Mouse (Mus musculus) cerebellum, adult 2 months (tissue): Measurements from ENCODE around the gene Ube3b. TPM values are rescaled to one million over a fixed set of nuclear protein-coding genes. Genes with fewer than 3 reads are reported as not detected.

Source experiments
- DNase-seq, 2 experiments: peaks; one replicate each; pipeline ENCODE4 v3.0.0; 2021
- H3K27ac ChIP-seq: fragments of 200-500 bp; 2 replicates; pipeline ENCODE4 v1.5.1; 2012; ENCODE audit warnings: low read length, control low read depth, inconsistent platforms; ENCODE audit not compliant: insufficient read depth
- H3K27me3 ChIP-seq: fragments of 200-500 bp; 2 replicates; pipeline ENCODE4 v1.6.1; 2012; ENCODE audit warnings: inconsistent platforms, mild to moderate bottlenecking, low read length, moderate library complexity; ENCODE audit not compliant: control insufficient read depth, insufficient read depth
- H3K4me1 ChIP-seq: fragments of 200-500 bp; 2 replicates; pipeline ENCODE4 v1.6.1; 2011; ENCODE audit warnings: low read length; ENCODE audit not compliant: control insufficient read depth, insufficient read depth
- H3K4me3 ChIP-seq: fragments of 200-500 bp; replicated peaks from 2 replicates; pipeline ENCODE3; 2011; ENCODE audit warnings: mild to moderate bottlenecking, low read depth, low read length, control low read depth; ENCODE audit not compliant: insufficient read depth
- CTCF ChIP-seq: fragments of 200-500 bp; IDR thresholded peaks from 2 replicates; pipeline ENCODE4 v1.5.1; 2011; ENCODE audit warnings: low read depth, mild to moderate bottlenecking, control low read depth, low read length, moderate library complexity, borderline replicate concordance; ENCODE audit not compliant: insufficient read depth
- POLR2A ChIP-seq: fragments of 200-500 bp; IDR thresholded peaks from 2 replicates; pipeline ENCODE4 v1.6.1; 2011; ENCODE audit warnings: low read length, control low read depth, borderline replicate concordance; ENCODE audit not compliant: insufficient read depth
- WGBS: fragments of 180-500 bp; shearing (Covaris S2); methylation state at CpG from one replicate; pipeline ENCODE4 v1.1.7; 2018; 5-methylcytosine and 5-hydroxymethylcytosine counted together
- polyA plus RNA-seq: library from polyadenylated mRNA; depleted of rRNA; stranded (reverse); fragments of >200 nt; gene quantifications from 2 replicates; pipeline ENCODE4 v1.2.3, GENCODE M21; 2012; rRNA removed

Ube3b gene
- 62.9 and 63.9 TPM in 2 replicates for polyA plus RNA-seq

DNA sequence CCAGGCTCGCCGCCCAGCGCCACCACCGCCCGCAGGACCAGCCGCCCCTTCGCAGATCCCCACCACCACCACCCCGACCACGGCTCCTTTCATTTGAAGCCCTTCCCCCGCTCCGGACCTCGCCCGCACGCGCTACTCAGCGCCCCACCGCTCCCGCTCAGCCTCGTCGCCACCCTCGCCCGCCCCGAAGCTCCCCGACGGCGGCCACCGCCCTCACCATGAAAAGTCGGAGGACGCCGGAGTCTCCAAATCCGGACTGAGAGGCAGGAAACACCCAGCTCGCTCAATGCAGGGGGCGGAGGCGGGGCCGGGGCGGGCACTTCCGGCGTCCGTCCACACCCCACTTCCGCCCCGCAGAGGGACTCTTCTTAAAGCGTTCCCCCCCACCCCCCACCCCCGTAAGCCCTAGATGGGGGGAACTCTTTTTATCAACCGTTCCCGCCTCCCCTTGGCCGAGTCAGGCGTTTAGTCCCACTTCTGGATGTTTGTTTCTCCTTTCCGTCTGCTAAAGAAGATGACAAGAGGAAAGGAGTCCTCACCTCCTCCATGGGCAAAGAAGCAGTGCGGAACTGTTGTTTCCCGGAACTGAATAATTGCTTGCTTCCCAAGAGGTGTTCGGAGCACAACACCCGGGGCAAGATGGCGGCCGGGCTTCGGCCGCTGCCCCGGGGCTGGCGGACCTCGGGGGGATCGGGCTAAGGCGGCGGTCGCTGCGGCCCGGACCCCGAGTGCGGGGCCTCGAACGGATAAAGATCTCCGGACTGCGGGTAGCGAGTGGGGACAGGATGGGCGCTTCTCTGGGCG, at the start of gene Ube3b, which contains the start of gene Kctd10:
Gene Ube3b (plus strand): TSS at position 399 of the 804 bp plus-strand sequence.
Gene Kctd10 (minus strand): TSS at position 300 of the 804 bp plus-strand sequence.
- H3K4me1 ChIP-seq: peaks cover 5% of the 10 kb centered on the region; the same call in 1 of the 2 replicates
- under 1% methylated on average over 74 of the region's 74 CpGs for WGBS
- DNase-seq: peak; percentile 82 to 88

DNA sequence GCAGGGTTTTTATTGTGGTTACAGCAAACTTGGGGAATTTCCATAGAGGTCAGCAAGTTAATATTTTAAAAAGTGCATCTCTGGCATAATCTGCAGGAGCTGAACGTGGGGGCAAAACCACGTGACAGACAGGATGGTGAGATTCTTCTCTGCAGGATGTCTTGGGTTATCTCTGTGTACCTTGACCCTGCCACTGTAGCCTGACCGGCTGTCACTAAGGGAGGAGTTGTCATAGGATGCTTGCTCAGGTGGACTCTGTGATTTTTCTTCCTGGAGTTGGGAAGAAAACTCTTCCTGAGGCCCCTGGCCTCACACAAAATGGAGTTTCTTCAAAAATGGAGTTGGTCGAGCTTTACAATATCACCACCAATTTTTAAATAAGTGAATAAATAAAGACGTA, 37.4 kb upstream of the Ube3b start:
- H3K27ac ChIP-seq: no peak overlapping the region
- WGBS: 85% methylated on average over 5 of the region's 5 CpGs
- TF ChIP-seq POLR2A: no peak
- TF ChIP-seq CTCF: no peak
- no peak for DNase-seq
- no peak overlapping the region for H3K4me3 ChIP-seq
- no peaks in the 10 kb centered on the region for H3K4me1 ChIP-seq
- no peaks in the 10 kb centered on the region for H3K27me3 ChIP-seq

More for the DNA sequence above, at the start of gene Ube3b, which contains the start of gene Kctd10:
- Histone ChIP-seq H3K4me3 (peak within 1 kb of the TSS; percentile 95), H3K27me3 (no peaks in the 10 kb centered on the region), H3K27ac (peak within 1 kb of the TSS; percentile 93)
- TF ChIP-seq CTCF (no peak), POLR2A (peak; percentile 59)

DNA sequence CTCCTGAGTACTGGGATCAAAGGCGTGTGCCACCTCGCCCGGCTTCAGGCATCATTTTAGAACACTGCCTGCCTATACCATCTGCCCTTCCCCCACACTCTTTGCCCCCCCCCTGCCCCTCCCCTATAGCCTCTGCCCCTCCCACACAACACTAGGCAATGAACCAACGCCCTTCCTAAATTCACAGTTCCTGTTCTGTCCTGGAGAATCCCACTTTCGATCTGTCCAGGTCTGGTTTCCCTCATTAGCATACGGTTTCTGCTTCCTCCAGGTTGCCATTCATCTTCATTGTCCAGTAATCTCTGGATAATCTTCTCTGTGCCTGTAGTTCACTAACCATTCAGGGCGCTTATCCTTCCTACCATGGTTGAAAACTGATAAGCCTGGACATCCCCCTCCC, 36.8 kb upstream of the Ube3b start:
- no peak for DNase-seq
- TF ChIP-seq POLR2A: no peak
- no peak for TF ChIP-seq CTCF
- H3K4me1 ChIP-seq: no peaks in the 10 kb centered on the region
- no peak overlapping the region for H3K4me3 ChIP-seq
- 89% methylated on average over 7 of the region's 7 CpGs for WGBS
- no peak overlapping the region for H3K27ac ChIP-seq
- H3K27me3 ChIP-seq: no peaks in the 10 kb centered on the region

DNA sequence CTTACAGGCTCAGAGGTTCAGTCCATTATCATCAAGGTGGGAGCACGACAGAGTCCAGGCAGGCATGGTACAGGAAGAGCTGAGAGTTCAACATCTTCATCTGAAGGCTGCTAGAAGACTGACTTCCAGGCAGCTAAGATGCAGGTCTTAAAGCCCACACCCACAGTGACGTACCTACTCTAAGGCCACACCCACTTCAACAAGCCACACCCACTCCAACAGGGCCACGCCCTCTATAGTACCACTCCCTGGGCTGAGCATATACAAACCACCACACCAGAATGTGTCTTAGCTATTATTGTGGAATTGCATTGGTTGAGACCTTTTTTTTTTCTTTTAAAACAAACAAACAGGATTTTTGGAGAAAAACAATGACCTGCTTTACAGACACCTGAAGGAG, 34.9 kb upstream of the Ube3b start:
- 59% methylated on average over 3 of the region's 3 CpGs for WGBS
- no peak overlapping the region for H3K4me3 ChIP-seq
- DNase-seq: no peak
- no peak overlapping the region for H3K27ac ChIP-seq
- no peak for TF ChIP-seq CTCF
- TF ChIP-seq POLR2A: no peak
- no peaks in the 10 kb centered on the region for H3K4me1 ChIP-seq
- no peaks in the 10 kb centered on the region for H3K27me3 ChIP-seq

DNA sequence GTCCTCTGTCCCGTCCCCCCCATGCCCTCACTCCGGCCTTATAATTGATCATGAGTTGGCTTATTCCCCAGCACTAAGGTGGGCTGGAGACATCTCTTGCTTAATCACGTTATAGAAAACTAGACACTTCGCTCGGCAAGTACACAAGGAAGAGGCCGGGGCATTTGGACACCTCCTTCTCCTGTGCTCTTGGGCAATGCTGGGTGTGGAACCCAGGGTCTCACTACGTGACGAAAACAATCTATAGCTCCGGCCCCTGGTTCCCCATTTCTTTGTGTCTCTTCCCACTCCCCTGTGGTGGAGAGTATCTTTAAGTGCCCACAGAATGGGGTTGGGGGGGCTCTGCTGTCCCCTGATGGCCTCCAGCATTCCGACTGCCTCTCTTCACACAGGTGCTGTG, 33.4 kb upstream of the Ube3b start:
- no peak overlapping the region for H3K27ac ChIP-seq
- 79% methylated on average over 10 of the region's 10 CpGs for WGBS
- H3K4me1 ChIP-seq: no peaks in the 10 kb centered on the region
- no peak overlapping the region for H3K4me3 ChIP-seq
- no peak for DNase-seq
- TF ChIP-seq POLR2A (no peak), CTCF (no peak)
- no peaks in the 10 kb centered on the region for H3K27me3 ChIP-seq

DNA sequence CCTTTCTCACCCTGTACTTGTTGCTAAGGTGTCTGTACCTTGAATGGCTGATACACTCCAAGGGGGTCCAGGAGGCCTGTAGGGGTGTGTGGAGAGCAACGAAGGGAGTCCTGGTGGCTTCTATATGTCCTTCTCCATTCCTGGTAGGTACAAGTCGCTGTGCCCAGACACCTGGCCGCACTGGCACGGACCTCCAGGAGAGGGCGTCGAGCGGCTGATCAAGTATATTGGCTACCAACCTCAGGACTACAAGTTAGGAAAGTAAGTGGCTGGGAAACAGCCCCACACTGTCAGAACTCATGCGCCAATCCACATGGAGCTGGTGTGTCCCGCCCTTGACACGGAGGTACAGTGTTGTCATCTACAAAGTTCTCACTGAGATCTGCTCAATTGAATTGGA, 28.9 kb upstream of the Ube3b start:
- Histone ChIP-seq H3K4me3 (no peak overlapping the region), H3K27ac (no peak overlapping the region), H3K4me1 (no peaks in the 10 kb centered on the region), H3K27me3 (no peaks in the 10 kb centered on the region)
- 70% methylated on average over 10 of the region's 10 CpGs for WGBS
- no peak for DNase-seq
- TF ChIP-seq POLR2A: no peak
- no peak for TF ChIP-seq CTCF

DNA sequence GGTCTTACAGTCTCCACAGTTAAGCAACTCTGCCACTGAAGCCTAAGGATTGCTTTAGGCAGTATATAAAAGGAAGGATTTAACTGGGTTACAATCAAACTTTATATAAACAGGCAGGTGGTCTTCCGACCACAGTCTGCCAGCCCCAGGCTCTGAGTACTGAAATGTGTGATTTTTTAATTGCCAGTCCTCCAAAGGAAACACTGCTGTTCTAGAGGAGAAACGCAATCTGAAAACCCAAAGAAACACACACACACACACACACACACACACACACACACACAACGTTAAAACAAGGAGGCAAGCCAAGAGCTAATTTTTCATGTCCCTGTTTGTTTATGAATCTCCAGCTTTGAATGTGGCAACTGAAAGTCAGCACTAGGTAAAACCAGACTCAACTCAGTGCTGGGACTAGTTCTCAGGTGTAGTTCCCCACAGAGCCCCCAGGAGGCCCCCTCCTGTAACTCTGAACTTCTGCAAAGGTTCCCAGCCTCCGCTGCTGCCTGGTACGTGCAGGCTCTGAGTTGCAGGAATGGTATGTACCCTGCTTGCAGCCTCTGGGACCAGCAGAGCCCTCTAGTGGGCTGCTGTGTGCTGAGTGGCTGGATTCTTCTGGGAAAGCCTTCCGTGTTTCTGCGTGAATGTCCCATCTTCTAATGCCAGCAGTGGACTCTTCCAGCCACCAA, 24.0 kb upstream of the Ube3b start:
- Histone ChIP-seq H3K27me3 (no peaks in the 10 kb centered on the region), H3K27ac (no peak overlapping the region), H3K4me1 (no peaks in the 10 kb centered on the region), H3K4me3 (no peak overlapping the region)
- TF ChIP-seq CTCF: peak; percentile 31; the same call in 1 of the 2 replicates
- TF ChIP-seq POLR2A: no peak
- DNase-seq: peak in 1 of 2 experiments; percentile 25
- 27% methylated on average over 7 of the region's 7 CpGs for WGBS
